Mouse (Mus musculus) kidney, adult 2 months (tissue): ENCODE data around the gene Pkp4.

Experiments used
- CTCF ChIP-seq: fragments of 200-500 bp; conservative IDR thresholded peaks from 2 replicates; pipeline ENCODE4 v1.5.1; 2011; ENCODE audit warnings: low read depth, mild to moderate bottlenecking, control low read depth, low read length, moderate library complexity, mixed read lengths; ENCODE audit not compliant: insufficient read depth, insufficient read length
- POLR2A ChIP-seq: fragments of 200-500 bp; IDR thresholded peaks from one replicate; pipeline ENCODE4 v1.6.1; 2011; ENCODE audit warnings: low read depth, low read length, control low read depth

GRCm38 (mm10) chr2:59367191-59367590 is 206.5 kb downstream of the Pkp4 start:
- TF ChIP-seq CTCF (no peak), POLR2A (no peak)
